Mouse (Mus musculus): Measurements from ENCODE around the gene Mest. TPM values are rescaled to one million over a fixed set of nuclear protein-coding genes. Genes with fewer than 3 reads are reported as not detected.

Gene Mest
- polyA plus RNA-seq, 1 experiment = 25.3 TPM

- DNase-seq = no peak
- no peaks in the 10 kb centered on the region for H3K4me1 ChIP-seq (ENCODE audit: control insufficient read depth, insufficient read depth, low read length)
- TF ChIP-seq POLR2A (IDR thresholded peaks at IDR 0.05; ENCODE audit: borderline replicate concordance, insufficient read depth, low read length) = no peak
- no peak for TF ChIP-seq CTCF (IDR thresholded peaks at IDR 0.05; ENCODE audit: borderline replicate concordance, insufficient read depth, low read depth, low read length)
- no peak overlapping the region for H3K27ac ChIP-seq (ENCODE audit: insufficient read depth, low read length)
- H3K27me3 ChIP-seq (ENCODE audit: control insufficient read depth, insufficient read depth, low read length) = no peaks in the 10 kb centered on the region
- WGBS = 72% methylated on average over 25 of the region's 25 CpGs
- no peak overlapping the region for H3K4me3 ChIP-seq (replicated peaks; ENCODE audit: insufficient read depth, low read depth, low read length)
Observed at GRCm38 (mm10) chr6:30710371-30711364, 12.7 kb upstream of the Mest start.

GRCm38 (mm10) chr6:30711365-30711763, 12.0 kb upstream of the Mest start:
- no peak for DNase-seq
- Histone ChIP-seq H3K4me3 (replicated peaks; ENCODE audit: insufficient read depth, low read depth, low read length) (no peak overlapping the region), H3K4me1 (ENCODE audit: control insufficient read depth, insufficient read depth, low read length) (no peaks in the 10 kb centered on the region), H3K27ac (ENCODE audit: insufficient read depth, low read length) (no peak overlapping the region), H3K27me3 (ENCODE audit: control insufficient read depth, insufficient read depth, low read length) (no peaks in the 10 kb centered on the region)
- WGBS = 85% methylated on average over 10 of the region's 10 CpGs
- TF ChIP-seq POLR2A (IDR thresholded peaks at IDR 0.05; ENCODE audit: borderline replicate concordance, insufficient read depth, low read length) = no peak
- TF ChIP-seq CTCF (IDR thresholded peaks at IDR 0.05; ENCODE audit: borderline replicate concordance, insufficient read depth, low read depth, low read length) = no peak

- DNase-seq = no peak
- no peaks in the 10 kb centered on the region for H3K4me1 ChIP-seq (ENCODE audit: control insufficient read depth, insufficient read depth, low read length)
- no peaks in the 10 kb centered on the region for H3K27me3 ChIP-seq (ENCODE audit: control insufficient read depth, insufficient read depth, low read length)
- TF ChIP-seq CTCF (IDR thresholded peaks at IDR 0.05; ENCODE audit: borderline replicate concordance, insufficient read depth, low read depth, low read length) = no peak
- TF ChIP-seq POLR2A (IDR thresholded peaks at IDR 0.05; ENCODE audit: borderline replicate concordance, insufficient read depth, low read length) = no peak
- 87% methylated on average over 7 of the region's 7 CpGs for WGBS
- no peak overlapping the region for H3K27ac ChIP-seq (ENCODE audit: insufficient read depth, low read length)
- no peak overlapping the region for H3K4me3 ChIP-seq (replicated peaks; ENCODE audit: insufficient read depth, low read depth, low read length)
Observed at GRCm38 (mm10) chr6:30712484-30712883, 10.9 kb upstream of the Mest start.

GRCm38 (mm10) chr6:30713455-30713854, 9.9 kb upstream of the Mest start:
- no peak overlapping the region for H3K4me3 ChIP-seq (replicated peaks; ENCODE audit: insufficient read depth, low read depth, low read length)

GRCm38 (mm10) chr6:30713896-30714295, 9.5 kb upstream of the Mest start:
- no peak overlapping the region for H3K27ac ChIP-seq (ENCODE audit: insufficient read depth, low read length)
- TF ChIP-seq CTCF (IDR thresholded peaks at IDR 0.05; ENCODE audit: borderline replicate concordance, insufficient read depth, low read depth, low read length) = no peak
- TF ChIP-seq POLR2A (IDR thresholded peaks at IDR 0.05; ENCODE audit: borderline replicate concordance, insufficient read depth, low read length) = no peak
- H3K4me1 ChIP-seq (ENCODE audit: control insufficient read depth, insufficient read depth, low read length) = no peaks in the 10 kb centered on the region
- DNase-seq = no peak
- WGBS = 45% methylated on average over 11 of the region's 11 CpGs
- no peak overlapping the region for H3K4me3 ChIP-seq (replicated peaks; ENCODE audit: insufficient read depth, low read depth, low read length)
- no peaks in the 10 kb centered on the region for H3K27me3 ChIP-seq (ENCODE audit: control insufficient read depth, insufficient read depth, low read length)

More at GRCm38 (mm10) chr6:30713455-30713854, 9.9 kb upstream of the Mest start:
- no peak for DNase-seq
- no peaks in the 10 kb centered on the region for H3K4me1 ChIP-seq (ENCODE audit: control insufficient read depth, insufficient read depth, low read length)
- no peaks in the 10 kb centered on the region for H3K27me3 ChIP-seq (ENCODE audit: control insufficient read depth, insufficient read depth, low read length)
- TF ChIP-seq CTCF (IDR thresholded peaks at IDR 0.05; ENCODE audit: borderline replicate concordance, insufficient read depth, low read depth, low read length) (no peak), POLR2A (IDR thresholded peaks at IDR 0.05; ENCODE audit: borderline replicate concordance, insufficient read depth, low read length) (no peak)
- no peak overlapping the region for H3K27ac ChIP-seq (ENCODE audit: insufficient read depth, low read length)
- WGBS = 88% methylated on average over 6 of the region's 6 CpGs

GRCm38 (mm10) chr6:30714891-30715471, 8.4 kb upstream of the Mest start:
- WGBS = 86% methylated on average over 5 of the region's 5 CpGs
- Histone ChIP-seq H3K4me3 (replicated peaks; ENCODE audit: insufficient read depth, low read depth, low read length) (no peak overlapping the region), H3K27me3 (ENCODE audit: control insufficient read depth, insufficient read depth, low read length) (no peaks in the 10 kb centered on the region), H3K4me1 (ENCODE audit: control insufficient read depth, insufficient read depth, low read length) (no peaks in the 10 kb centered on the region), H3K27ac (ENCODE audit: insufficient read depth, low read length) (no peak overlapping the region)
- TF ChIP-seq CTCF (IDR thresholded peaks at IDR 0.05; ENCODE audit: borderline replicate concordance, insufficient read depth, low read depth, low read length) = no peak
- TF ChIP-seq POLR2A (IDR thresholded peaks at IDR 0.05; ENCODE audit: borderline replicate concordance, insufficient read depth, low read length) = no peak
- no peak for DNase-seq

- DNase-seq = no peak
- H3K4me1 ChIP-seq (ENCODE audit: control insufficient read depth, insufficient read depth, low read length) = no peaks in the 10 kb centered on the region
Observed at GRCm38 (mm10) chr6:30716796-30717195, 6.6 kb upstream of the Mest start.

More at GRCm38 (mm10) chr6:30716796-30717195, 6.6 kb upstream of the Mest start:
- Histone ChIP-seq H3K27me3 (ENCODE audit: control insufficient read depth, insufficient read depth, low read length) (no peaks in the 10 kb centered on the region), H3K27ac (ENCODE audit: insufficient read depth, low read length) (no peak overlapping the region), H3K4me3 (replicated peaks; ENCODE audit: insufficient read depth, low read depth, low read length) (no peak overlapping the region)
- WGBS = 27% methylated on average over 7 of the region's 7 CpGs
- TF ChIP-seq POLR2A (IDR thresholded peaks at IDR 0.05; ENCODE audit: borderline replicate concordance, insufficient read depth, low read length) (no peak), CTCF (IDR thresholded peaks at IDR 0.05; ENCODE audit: borderline replicate concordance, insufficient read depth, low read depth, low read length) (no peak)

All from cerebellum, adult 2 months (tissue).